Mouse (Mus musculus): ENCODE results near the gene Mbnl3. TPM values are rescaled to one million over a fixed set of nuclear protein-coding genes. Genes with fewer than 3 reads are reported as not detected.

Mbnl3 gene
- under 1 TPM in 2 of 4 experiments, not detected in 2; 0.18 to 0.38 TPM for total RNA-seq (2022)

DNA sequence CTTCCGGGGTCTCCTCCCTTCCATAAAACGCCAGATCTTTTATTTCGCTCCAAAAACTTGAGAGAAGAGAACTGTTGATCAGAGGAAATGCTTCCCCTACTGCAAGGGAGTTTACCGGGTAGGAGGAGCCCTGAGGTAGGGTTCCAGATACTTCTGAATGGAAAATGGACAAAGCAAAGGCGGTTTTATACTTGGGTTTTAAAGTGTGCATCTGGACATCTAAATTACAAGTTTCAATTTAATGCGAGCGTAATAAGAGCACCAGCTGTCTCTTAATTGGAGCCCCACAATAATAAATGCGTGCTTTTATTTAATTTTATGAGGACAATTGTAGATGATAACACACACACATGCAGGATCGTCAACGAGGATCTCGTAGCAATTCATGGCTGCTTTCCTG is at the start of gene Mbnl3:
Gene Mbnl3 (minus strand): TSS at position 101 of the 400 bp plus-strand sequence.
- no peak for DNase-seq (ENCODE audit: low spot score in 2 of 2)

DNA sequence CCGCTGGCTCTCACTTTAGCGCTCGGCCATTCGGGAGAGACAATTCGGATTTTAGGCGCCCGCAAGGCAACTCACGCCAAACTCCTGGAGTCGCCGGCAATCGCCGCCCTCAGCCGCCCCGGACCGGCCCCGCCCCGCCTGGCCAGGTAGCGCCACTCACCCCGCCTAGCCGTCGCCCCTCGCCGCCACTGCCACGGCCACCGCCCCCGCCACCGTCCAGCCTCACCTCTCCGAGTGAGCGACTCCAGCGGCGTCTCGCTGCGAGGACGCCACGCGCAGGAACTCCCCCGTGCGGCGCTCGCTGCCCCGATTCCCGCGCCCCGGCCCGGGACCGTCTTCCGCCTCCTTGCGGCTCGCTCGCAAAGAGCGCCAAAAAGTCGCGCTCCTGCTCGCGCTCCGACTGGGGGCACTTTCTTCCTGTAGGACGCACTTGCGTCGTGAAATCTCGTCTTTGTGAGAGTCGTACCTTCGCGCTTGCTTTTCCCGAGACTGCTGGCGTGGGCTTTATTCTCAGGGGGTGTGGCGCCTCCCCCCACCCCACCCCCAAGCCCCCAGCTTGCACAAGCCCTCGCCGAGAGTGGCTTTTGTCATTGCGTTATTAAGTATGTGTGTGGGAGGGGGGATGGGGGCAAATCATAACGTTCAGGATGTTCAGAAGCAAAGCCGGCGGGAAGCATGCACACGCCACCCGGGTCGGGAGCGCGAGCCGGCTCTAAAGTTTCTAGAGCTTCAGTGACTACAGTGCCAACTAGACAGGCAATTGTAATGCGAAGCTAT is 596 bp downstream of the Mbnl3 start:
- no peak for DNase-seq (ENCODE audit: low spot score in 2 of 2)

DNA sequence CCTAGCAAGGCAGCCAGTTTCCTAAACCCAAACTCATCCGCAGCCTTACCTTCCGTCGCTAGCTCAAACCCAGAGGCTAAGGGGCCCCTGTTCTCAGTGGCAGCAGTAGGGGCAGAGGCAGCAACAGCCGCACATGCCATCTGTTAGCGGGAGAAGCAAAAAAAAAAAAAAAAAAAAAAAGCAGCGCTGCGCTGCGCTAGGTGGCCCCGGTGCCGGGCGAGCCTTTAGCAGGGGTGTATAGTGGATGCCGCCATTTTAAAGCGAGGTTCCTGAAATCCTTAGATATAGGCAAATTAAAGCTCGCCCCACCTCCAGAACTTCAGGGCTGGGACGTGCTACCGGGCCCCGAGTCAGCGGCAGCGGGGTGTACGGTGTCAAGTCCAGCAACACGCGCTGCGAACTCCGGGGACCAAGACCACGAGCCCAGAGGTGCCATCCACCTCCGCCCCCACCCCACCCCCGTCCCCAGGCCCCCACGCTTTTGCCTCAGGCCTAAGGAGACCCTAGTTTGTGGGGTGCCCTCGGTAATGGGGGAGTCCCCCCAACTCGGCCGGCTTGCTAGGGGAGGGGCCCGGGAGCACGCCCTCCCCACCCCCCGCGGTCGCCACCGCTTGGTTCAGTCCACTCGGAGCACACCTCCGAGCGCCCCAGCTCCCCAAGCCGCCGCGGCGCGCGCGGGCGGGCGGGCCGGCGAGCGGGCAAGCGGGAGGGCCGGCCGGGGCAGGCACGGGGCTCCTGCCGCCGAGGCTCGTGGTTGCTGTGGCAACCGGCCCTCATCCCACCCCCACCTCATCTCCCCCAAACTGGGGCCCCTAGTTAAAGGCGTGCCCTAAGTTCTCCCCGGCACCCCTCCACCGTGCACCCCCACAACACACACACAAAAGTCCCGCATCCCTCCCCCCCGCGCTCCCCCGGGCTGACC is 1.4 kb downstream of the Mbnl3 start:
- no peak for DNase-seq (ENCODE audit: low spot score in 2 of 2)

DNA sequence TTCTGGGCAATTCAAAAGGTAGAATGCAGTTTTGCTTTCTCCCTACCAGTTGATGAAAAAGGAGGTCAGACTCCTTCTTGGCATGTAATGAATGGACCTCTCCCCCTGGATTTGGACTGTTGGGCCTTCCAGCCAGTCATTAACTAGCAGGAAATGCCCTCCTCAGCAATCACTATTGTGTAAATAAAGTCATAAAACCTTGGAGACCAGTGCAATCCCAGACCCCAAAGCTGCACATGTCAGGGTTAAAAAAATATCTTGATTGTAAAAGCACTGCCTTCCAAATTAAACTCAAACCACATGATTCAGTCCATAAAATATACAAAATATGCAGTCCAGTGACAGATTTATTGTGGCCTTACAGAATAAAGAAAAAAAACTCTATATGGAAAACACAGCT is 9.3 kb downstream of the Mbnl3 start:
- no peak for DNase-seq (ENCODE audit: low spot score in 2 of 2)

DNA sequence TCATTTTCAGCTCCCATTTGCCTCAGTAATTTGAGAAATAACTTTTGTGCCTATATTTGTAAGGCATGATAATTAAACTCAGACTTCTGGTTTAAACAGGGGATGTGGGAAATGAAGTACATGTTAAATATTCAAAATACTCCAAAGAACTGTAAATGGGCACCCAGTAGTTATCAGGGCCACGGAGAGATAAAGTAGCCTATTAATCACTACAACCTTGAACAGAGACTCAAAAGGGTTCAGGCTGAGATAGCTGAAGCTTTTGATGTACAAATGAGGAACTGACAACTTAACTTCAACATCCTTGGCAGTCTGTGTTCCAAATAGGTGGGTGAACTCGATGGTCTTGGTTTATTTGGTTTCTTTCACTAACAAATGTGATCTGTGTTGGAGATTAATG is 34.4 kb downstream of the Mbnl3 start:
- DNase-seq (ENCODE audit: low spot score in 2 of 2) = no peak

DNA sequence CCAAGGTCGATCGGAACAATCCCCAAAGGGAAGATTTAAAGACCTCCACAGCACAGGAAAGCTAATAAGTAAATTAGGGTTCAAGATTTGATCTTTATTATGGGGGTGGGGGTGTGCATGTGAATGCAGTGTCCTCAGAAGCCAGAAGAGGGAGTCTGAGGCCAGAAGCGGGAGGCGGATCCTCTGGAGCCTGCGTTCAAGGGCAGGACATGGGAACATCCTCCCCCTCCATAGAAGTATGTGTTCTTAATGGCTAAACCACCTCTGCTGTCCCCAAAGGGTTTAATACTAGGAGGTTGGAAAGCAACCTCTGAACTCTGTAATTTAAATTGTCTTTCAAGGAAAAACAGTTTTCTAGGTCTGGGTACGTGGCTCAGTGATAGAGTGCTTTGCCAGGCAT is 34.9 kb downstream of the Mbnl3 start:
- DNase-seq (ENCODE audit: low spot score in 2 of 2) = no peak

DNA sequence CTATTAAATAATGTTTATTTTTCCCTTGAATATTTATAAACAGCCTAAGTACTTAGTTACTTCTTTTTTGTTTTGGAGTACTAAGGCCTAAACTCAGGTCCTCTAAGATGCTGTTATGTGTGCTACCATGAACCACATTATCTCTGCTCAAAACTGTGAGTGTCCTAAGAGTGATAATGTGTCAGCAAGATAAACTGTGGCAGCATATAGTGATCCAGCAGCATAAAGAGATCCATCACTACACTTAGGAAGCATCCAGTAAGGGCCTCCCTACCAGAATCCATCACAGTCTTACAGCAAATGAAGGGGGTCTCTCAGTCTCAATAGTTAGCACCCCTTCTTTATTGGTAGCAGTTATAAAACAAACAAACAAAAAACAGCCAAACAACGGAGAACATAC is 35.9 kb downstream of the Mbnl3 start:
- DNase-seq (ENCODE audit: low spot score in 2 of 2) = no peak

DNA sequence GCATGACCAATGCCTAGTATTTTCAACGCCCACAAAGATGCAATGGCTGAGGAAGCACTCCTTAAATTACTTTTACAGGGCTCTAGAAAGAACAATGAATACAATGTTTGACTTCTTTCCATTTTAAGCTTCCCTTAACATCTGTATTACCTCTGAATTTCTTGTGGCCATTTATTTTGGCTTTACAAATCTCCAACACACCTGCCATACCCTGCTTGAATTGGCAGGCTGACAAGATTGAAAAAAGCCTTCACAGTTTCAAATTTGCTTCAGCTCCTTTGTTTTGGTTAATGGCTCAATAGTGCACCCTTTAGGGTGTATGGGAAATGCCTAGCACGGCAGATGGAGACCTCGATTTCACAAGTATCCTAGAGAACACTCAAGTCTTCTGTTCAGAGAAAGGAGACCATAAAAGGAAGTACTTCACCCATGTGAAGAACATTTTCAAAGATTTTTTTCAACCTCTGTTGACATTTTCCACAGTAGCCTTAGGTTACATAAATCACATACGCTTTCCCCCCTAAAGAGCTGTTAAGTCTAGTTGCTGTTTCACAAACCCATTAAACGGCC is 36.8 kb downstream of the Mbnl3 start:
- no peak for DNase-seq (ENCODE audit: low spot score in 2 of 2)

DNA sequence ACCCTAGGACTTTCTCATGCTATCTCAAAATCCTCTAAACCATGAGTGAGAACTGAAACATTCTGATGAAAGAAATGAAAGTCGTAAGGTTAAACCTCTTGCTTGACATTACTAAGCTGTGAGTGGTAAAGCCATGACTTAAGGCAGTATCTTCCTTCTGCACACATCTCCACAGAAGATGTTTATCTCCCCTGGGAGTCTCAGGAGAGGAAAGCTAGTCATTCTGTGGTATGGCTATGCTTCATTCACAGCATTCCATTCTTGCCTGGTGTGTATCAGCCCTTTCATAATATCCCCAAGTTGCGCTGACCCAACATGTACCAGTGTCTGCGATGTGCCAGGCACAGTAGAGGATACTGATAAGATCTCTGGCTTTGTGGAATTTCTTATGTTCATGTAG is 38.4 kb downstream of the Mbnl3 start:
- no peak for DNase-seq (ENCODE audit: low spot score in 2 of 2)

DNA sequence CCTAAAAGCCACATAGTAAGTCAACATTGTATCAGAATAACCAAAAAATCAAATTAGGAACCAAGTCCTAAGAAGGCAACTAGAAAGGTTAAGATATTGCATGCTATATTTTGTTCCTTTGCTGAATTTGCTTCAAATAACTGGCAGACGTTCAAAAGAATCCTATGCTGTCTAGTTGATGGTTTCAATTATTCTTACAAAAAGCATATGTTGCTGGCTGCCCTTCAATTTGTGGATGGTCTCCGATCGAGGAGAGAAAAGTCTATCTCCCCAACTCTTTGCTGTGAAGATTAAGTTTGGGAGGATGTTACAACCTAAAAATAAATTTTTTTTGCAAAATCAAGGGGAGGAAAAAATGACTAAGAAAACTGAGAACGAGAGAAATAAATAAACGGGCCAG is 41.6 kb downstream of the Mbnl3 start:
- no peak for DNase-seq (ENCODE audit: low spot score in 2 of 2)

DNA sequence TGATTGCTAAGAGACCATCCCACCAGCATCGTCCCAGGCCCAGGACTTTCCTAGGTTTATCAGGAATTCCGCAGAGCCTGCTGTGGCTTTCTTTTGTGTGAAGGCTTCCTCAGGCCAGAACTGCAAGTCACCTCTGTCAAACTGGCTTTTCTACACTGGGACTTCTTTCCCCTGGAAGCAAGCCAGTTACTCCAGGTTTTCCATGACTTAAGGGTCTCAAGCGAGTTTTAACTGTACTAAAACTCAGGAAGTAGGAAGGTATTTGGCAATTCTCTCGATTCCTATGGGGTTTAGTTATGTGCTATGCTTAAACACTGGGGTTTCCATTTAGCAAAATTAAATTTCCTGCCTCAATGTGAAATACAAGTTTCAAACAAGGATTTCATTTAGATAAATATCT is 57.9 kb downstream of the Mbnl3 start:
- DNase-seq (ENCODE audit: low spot score in 2 of 2) = no peak

DNA sequence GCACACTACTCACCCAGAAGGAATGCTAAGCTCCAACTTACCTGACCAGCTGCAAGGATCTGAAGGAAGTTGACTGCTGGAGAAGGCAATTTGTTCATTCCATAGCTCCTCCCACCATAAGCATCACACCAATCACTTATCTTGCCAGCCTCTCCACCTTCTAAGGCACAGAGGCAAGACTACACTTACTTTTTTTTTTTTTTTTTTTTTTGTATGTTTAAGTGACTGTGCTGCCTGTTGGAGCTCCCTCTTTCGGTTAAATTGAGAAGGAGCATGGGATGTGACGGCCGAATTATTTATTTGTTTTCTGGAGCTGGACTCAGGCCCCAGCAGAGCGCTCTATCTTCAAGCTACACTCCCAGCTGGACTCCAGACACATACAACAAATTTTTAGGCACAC is 60.0 kb downstream of the Mbnl3 start:
- no peak for DNase-seq (ENCODE audit: low spot score in 2 of 2)

DNA sequence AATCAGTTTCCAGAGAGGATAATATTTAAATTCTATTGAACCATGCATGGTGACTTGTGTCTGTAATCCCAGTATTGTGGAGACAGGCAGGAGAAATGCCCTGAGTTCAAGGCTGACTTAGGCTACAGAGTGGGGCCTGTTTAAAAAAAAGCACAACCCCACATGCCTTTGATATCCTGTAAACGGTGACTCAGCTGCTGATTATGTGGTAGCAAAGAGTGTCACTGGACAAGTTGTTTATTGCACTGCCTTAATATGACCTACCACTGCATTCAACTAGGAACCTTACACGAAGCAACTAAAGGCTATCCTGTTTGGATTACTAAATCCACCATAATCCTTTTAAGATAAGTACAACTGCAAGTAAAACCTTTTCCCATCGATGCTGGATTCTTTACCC is 66.3 kb downstream of the Mbnl3 start:
- DNase-seq (ENCODE audit: low spot score in 2 of 2) = no peak

DNA sequence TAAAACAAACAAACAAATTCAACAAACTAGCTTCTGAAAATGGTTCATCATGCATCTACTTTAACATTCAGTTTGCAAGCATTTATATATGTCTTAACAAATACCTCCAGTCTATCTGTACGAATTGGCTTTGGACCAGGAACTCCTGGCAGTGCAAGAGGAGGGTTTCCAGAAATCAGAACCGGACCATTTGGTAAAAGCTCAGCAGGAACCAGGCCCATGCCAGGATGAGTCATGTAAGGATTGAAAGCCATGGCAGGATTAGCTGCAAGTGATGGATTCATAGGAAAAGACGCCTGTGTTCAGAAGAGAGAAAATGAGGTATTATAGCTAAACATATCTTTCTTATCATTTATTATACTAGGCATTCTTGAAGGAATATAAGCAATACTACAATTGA is 75.0 kb downstream of the Mbnl3 start:
- no peak for DNase-seq (ENCODE audit: low spot score in 2 of 2)

DNA sequence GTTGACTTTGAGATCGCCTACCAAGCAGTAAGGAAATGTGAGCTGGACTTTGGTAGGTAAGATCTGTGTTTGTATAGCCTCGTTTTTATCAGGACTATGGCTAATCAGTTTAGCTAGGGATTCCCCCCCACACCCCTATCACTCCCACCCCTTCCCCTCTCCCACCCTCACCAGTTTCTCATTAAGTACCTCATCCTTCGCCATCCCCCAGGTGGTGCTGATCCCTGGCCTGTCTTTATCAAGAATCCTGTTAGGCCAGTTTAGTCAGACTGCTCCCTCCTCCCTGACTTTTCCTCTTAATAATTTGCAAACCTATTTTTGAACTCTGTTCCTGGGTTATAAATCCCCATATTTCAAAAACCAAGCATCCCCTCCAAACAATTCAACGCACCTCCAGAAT is 103.6 kb downstream of the Mbnl3 start:
- no peak for DNase-seq (ENCODE audit: low spot score in 2 of 2)

DNA sequence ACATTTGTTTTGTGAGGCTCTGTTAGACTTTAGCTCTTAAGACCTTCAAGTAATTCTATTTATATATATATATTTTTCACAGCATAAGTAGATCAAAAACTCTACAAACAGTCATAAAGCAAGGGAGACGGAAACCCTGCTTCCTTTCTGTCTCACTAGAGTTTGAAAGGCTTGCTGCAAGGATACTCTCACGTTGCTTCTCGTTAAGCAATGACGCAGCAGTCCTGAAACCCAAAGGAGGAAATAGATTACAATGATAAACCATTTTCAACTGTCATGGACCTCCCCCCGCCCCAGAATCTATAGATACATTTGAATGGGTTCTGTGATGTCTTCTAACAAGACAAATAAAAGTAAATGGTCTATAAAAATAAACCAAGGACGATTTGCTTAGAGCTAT is 121.4 kb downstream of the Mbnl3 start:
- no peak for DNase-seq (ENCODE audit: low spot score in 2 of 2)

DNA sequence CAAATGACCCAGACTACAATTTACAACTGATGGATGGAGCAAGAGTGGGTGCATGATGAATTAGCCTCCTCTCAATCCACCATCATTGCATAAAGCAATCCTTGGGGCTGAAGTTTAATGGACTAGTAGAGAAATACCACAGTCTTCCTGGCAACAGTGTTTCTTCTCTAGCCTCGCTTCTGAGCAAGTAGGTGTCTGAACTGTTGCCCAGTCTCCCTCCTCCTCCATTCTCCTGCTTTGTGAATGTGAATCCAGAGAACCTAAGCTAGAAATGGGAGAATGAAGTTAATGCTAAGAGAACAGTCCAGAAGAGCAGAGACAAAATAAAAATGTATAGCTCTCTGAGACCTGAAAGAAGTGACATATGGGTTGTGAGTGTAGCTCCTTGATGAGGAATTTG is 122.1 kb downstream of the Mbnl3 start:
- no peak for DNase-seq (ENCODE audit: low spot score in 2 of 2)

DNA sequence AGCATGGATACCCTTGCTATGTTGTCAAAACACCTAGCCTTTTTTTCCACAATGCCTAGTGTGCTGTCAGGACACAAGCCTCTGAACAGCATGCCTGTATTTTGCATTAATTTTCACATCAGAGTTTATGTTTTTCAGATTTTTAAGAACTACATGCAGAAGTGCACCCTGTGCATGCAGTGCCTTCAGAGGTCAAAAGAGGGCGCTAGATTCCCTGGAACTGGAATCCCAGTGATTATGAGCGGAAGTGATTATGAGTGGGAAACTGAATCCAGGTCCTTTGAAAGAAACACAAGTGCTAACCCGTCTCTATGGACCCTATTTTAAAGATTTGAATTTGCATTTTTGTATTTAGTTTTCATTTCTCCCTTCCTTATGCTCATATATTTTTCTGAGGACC is 129.6 kb downstream of the Mbnl3 start:
- no peak for DNase-seq (ENCODE audit: low spot score in 2 of 2)
